Mouse (Mus musculus) brain, embryonic 14.5 days (tissue): ENCODE data around the gene Yif1b.

Experiments used
- CTCF ChIP-seq: fragments of 200-500 bp; IDR thresholded peaks from 2 replicates; pipeline ENCODE4 v1.5.1; 2012; ENCODE audit warnings: inconsistent platforms, mild to moderate bottlenecking, moderate library complexity, borderline replicate concordance; ENCODE audit not compliant: insufficient read depth, insufficient read length; ENCODE audit errors: extremely low read depth
- POLR2A ChIP-seq: fragments of 200-500 bp; IDR thresholded peaks from 2 replicates; pipeline ENCODE4 v1.6.1; 2012; ENCODE audit warnings: mild to moderate bottlenecking, inconsistent platforms, borderline replicate concordance; ENCODE audit not compliant: poor library complexity, insufficient read depth, insufficient read length, severe bottlenecking; ENCODE audit errors: extremely low read depth

- TF ChIP-seq CTCF, result no peak
- no peak for TF ChIP-seq POLR2A
Measured at GRCm38 (mm10) chr7:29246015-29246414, 7.9 kb downstream of the Yif1b start.
